In the genomic region with DNA sequence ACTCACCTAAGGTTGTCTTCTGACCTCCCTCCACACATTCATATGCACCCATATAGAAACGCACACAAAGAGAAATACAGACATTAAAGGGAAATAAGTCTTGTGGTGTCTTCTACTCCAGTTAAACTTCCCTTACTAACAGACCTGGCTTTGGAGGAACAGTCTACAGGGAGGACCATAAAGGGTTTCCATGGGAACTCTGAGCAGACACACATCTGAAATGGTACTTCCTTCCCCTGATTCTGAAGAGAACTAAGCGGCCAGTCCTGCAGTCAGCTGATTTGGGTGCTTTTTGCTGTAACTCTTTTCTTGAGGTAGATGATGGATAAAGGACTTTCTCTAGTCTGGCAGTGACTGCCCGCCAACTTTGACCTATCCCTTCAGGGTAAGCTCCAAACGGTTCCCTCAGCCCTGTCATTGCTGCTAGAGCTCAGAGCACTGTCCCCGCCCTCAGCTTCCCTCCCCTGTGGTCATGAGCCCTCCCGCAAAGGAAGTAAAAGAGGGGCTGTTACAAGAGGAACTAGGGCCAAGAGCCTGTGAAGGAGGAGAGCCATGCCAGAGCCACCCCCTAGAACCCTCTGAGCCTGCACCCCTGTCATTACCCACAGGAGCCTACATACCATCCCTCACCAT, we compare ENCODE assay signal across 8 mouse cellular contexts. TPM values are rescaled to one million over a fixed set of nuclear protein-coding genes. Genes with fewer than 3 reads are reported as not detected.
DNase-seq lines count a peak whose midpoint lies in the region; ATAC-seq and TF ChIP-seq lines count a peak whose summit lies in the region.

A gene (plus strand): TSS at position 485 of the 633 bp plus-strand sequence.

- ATAC-seq in hindbrain, embryonic 13.5 days (ENCODE audit: low FRiP score), result no peak
- ATAC-seq in hindbrain, embryonic 12.5 days (ENCODE audit: low FRiP score), result no peak

- H3K36me3 ChIP-seq in thymus, adult 2 months (ENCODE audit: control insufficient read depth, insufficient read depth, low read length), result no peaks in the 10 kb centered on the region
- H3K36me3 ChIP-seq in hindbrain, embryonic 13.5 days, result peaks cover 22% of the 10 kb centered on the region
- H3K36me3 ChIP-seq in hindbrain, embryonic 12.5 days, result peaks cover 21% of the 10 kb centered on the region

- peaks cover 16% of the 10 kb centered on the region for H3K4me1 ChIP-seq in thymus, adult 2 months (replicated peaks; ENCODE audit: control insufficient read depth, insufficient read depth, low read length)
- no peaks in the 10 kb centered on the region for H3K4me1 ChIP-seq in hindbrain, embryonic 13.5 days (replicated peaks)
- no peaks in the 10 kb centered on the region for H3K4me1 ChIP-seq in hindbrain, embryonic 12.5 days

- DNase-seq in left cerebral cortex, postnatal 14 days (ENCODE audit: low spot score in 2 of 2), result peak; percentile 15 to 19
- DNase-seq in left cerebral cortex, postnatal 4 days, result no peak
- DNase-seq in gastrocnemius, postnatal 25 days, result peak; percentile 26
- DNase-seq in lung, postnatal 14 days, result peak; percentile 31
- DNase-seq in thymus, adult 2 months, result peak; percentile 69
- no peak for DNase-seq in embryo, embryonic 9.5 days (ENCODE audit: extremely low spot score)

- intact Hi-C loops in left cerebral cortex, postnatal 14 days (cut with DNase I), result no loop called here
- intact Hi-C loops in left cerebral cortex, postnatal 4 days (cut with DNase I), result no loop called here

- no peak for TF ChIP-seq POLR2A in thymus, adult 2 months (IDR thresholded peaks at IDR 0.05; ENCODE audit: control insufficient read depth, extremely low read depth, insufficient read depth, low read length, poor library complexity)

- WGBS in thymus, adult 2 months, result 2% methylated on average over 6 of the region's 6 CpGs
- whole genome bisulfite sequencing in hindbrain, embryonic 13.5 days, result 47% methylated on average over 6 of the region's 6 CpGs
- WGBS in hindbrain, embryonic 12.5 days, result 51% methylated on average over 6 of the region's 6 CpGs

- no peaks in the 10 kb centered on the region for H3K27me3 ChIP-seq in thymus, adult 2 months (ENCODE audit: control insufficient read depth, insufficient read depth, low read length)
- no peaks in the 10 kb centered on the region for H3K27me3 ChIP-seq in hindbrain, embryonic 13.5 days
- no peaks in the 10 kb centered on the region for H3K27me3 ChIP-seq in hindbrain, embryonic 12.5 days

- H3K4me2 ChIP-seq in hindbrain, embryonic 13.5 days, result no peak within 1 kb of the TSS
- H3K4me2 ChIP-seq in hindbrain, embryonic 12.5 days (replicated peaks), result no peak within 1 kb of the TSS

- peak within 1 kb of the TSS; percentile 16; the same call in 1 of the 2 replicates for H3K4me3 ChIP-seq in thymus, adult 2 months (ENCODE audit: control insufficient read depth, insufficient read depth, low read length)
- H3K4me3 ChIP-seq in hindbrain, embryonic 13.5 days, result no peak within 1 kb of the TSS
- H3K4me3 ChIP-seq in hindbrain, embryonic 12.5 days, result no peak within 1 kb of the TSS

- H3K9ac ChIP-seq in hindbrain, embryonic 13.5 days, result no peak within 1 kb of the TSS
- no peak within 1 kb of the TSS for H3K9ac ChIP-seq in hindbrain, embryonic 12.5 days

- no peaks in the 10 kb centered on the region for H3K9me3 ChIP-seq in hindbrain, embryonic 13.5 days
- H3K9me3 ChIP-seq in hindbrain, embryonic 12.5 days (replicated peaks), result no peaks in the 10 kb centered on the region

- no peak for TF ChIP-seq CTCF in thymus, adult 2 months (IDR thresholded peaks at IDR 0.05; ENCODE audit: borderline replicate concordance, control insufficient read depth, extremely low read depth, insufficient read depth, low read length, poor library complexity)

- peak within 1 kb of the TSS; percentile 62; the same call in 1 of the 2 replicates for H3K27ac ChIP-seq in thymus, adult 2 months (ENCODE audit: control insufficient read depth, insufficient read depth, low read length)
- no peak within 1 kb of the TSS for H3K27ac ChIP-seq in hindbrain, embryonic 13.5 days
- H3K27ac ChIP-seq in hindbrain, embryonic 12.5 days, result no peak within 1 kb of the TSS

RNA-seq across cellular contexts. Expression of the gene that starts here (rescaled TPM):
- 1 to 10 TPM; 1.2 to 1.6 TPM for total RNA-seq in left cerebral cortex, postnatal 14 days (2021)
- 1 to 10 TPM in 1 of 2 experiments, under 1 TPM in 1; 0.92 to 1.3 TPM for total RNA-seq in left cerebral cortex, postnatal 4 days (2021)
- under 1 TPM; 0.62 to 1.00 TPM for total RNA-seq in gastrocnemius, postnatal 25 days (2021)
- 12.4 and 14.9 TPM in 2 replicates for polyA plus RNA-seq in thymus, adult 2 months (2012; rRNA removed)
- polyA plus RNA-seq in hindbrain, embryonic 13.5 days (2015; fragmentation: Nextera tagmentation; extraction: Ambion mirVana), result 1.8 and 2.4 TPM in 2 replicates
- polyA plus RNA-seq in hindbrain, embryonic 12.5 days (2016; fragmentation: Nextera tagmentation; extraction: Ambion mirVana), result 2.1 and 2.6 TPM in 2 replicates

Comparison
In these comparisons a context has a peak if more than half of its experiments do, and no peak if none do; other contexts are left out.
1. DNase-seq: peak in left cerebral cortex, postnatal 14 days (2 of 2), lung, postnatal 14 days (single experiment) and thymus, adult 2 months (single experiment); none in left cerebral cortex, postnatal 4 days (single experiment) and embryo, embryonic 9.5 days (single experiment).
2. Peak in DNase-seq in gastrocnemius, postnatal 25 days; RNA of the gene not detected or under 1 TPM.